Mouse (Mus musculus): ENCODE results near the gene Shank3. TPM values are rescaled to one million over a fixed set of nuclear protein-coding genes. Genes with fewer than 3 reads are reported as not detected.

Shank3 gene
- polyA plus RNA-seq, 1 experiment from 2014 or later = 2.1 TPM

DNA sequence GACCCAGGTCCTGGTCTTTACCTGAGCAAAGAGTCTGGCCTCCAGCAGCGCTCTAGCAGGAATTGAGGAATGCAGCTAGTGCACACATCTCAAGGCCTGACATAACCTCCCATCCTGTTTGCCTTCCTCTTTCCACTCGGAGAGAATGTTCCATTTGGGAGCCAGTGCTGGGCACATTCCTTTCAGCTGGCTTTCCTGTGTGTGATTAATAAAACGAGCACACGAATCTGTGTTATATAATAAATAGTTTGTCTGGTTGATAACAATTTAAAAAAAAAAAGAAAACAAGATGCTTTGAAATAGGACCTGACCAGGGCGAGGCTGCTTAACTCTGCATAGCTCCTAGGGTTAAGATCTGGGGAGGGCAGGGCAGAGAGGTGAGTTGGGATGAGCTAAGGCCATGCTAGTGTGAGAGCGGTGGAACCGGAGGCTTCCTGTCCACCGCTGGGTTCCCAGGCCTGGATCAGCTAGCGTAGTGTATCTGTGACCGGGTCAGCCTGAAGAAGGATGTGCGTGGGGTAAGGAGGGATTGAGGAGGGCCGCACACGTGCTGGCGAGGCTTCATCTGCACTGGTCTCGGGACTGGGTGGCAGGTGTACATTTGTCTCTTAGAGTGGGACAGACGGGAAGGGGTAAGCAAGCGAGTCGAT lies 28.9 kb downstream of the Shank3 start:
- H3K4me3 ChIP-seq = no peak overlapping the region
- no peak for DNase-seq (ENCODE audit: low spot score)
- 88% methylated on average over 18 of the region's 18 CpGs for WGBS
- H3K9me3 ChIP-seq (replicated peaks) = no peaks in the 10 kb centered on the region
- peaks cover 5% of the 10 kb centered on the region; the same call in 1 of the 2 replicates for H3K36me3 ChIP-seq
- peaks cover 45% of the 10 kb centered on the region for H3K27me3 ChIP-seq (ENCODE audit: low read depth, poor library complexity, severe bottlenecking)
- peaks cover 28% of the 10 kb centered on the region for H3K4me1 ChIP-seq
- H3K27ac ChIP-seq (replicated peaks) = no peak overlapping the region

- 94% methylated on average over 10 of the region's 10 CpGs for WGBS
- H3K36me3 ChIP-seq = peaks cover 5% of the 10 kb centered on the region; the same call in 1 of the 2 replicates
- H3K27me3 ChIP-seq (ENCODE audit: low read depth, poor library complexity, severe bottlenecking) = peaks cover 44% of the 10 kb centered on the region
- DNase-seq (ENCODE audit: low spot score) = no peak
- H3K4me3 ChIP-seq = no peak overlapping the region
- H3K9me3 ChIP-seq (replicated peaks) = no peaks in the 10 kb centered on the region
- H3K4me1 ChIP-seq = peaks cover 28% of the 10 kb centered on the region
- no peak overlapping the region for H3K27ac ChIP-seq (replicated peaks)
Measured at GRCm38 (mm10) chr15:89528923-89529322, 29.5 kb downstream of the Shank3 start.

- Histone ChIP-seq H3K27me3 (ENCODE audit: low read depth, poor library complexity, severe bottlenecking) (peaks cover 30% of the 10 kb centered on the region), H3K9me3 (replicated peaks) (no peaks in the 10 kb centered on the region), H3K27ac (replicated peaks) (no peak overlapping the region), H3K4me1 (peaks cover 23% of the 10 kb centered on the region), H3K36me3 (peaks cover 5% of the 10 kb centered on the region; the same call in 1 of the 2 replicates), H3K4me3 (no peak overlapping the region)
- 3% methylated on average over 4 of the region's 4 CpGs for WGBS
- DNase-seq (ENCODE audit: low spot score) = peak; percentile 73
Measured at GRCm38 (mm10) chr15:89530336-89530735, 30.9 kb downstream of the Shank3 start.

DNA sequence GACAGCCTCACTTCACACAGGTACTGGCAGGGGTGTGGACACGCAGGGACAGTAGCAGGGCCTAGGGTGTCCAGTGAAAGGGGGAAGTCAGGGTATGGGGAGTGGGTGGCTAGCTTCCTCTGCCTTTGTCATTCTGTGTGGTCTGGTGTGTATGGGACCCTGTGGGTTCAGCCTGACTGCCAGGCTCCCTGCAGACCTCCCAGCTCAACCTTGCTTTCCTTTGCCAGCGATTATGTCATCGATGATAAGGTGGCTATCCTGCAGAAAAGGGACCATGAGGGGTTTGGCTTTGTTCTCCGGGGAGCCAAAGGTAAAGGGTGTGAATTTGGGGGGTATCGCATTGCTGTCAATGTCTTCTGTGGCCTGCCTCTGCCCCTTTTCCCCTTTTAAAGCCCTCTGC lies 32.0 kb downstream of the Shank3 start:
- Histone ChIP-seq H3K9me3 (replicated peaks) (no peaks in the 10 kb centered on the region), H3K4me3 (no peak overlapping the region), H3K4me1 (peaks cover 23% of the 10 kb centered on the region), H3K27ac (replicated peaks) (no peak overlapping the region), H3K27me3 (ENCODE audit: low read depth, poor library complexity, severe bottlenecking) (peaks cover 24% of the 10 kb centered on the region), H3K36me3 (peaks cover 5% of the 10 kb centered on the region; the same call in 1 of the 2 replicates)
- WGBS = 90% methylated on average over 5 of the region's 5 CpGs
- DNase-seq (ENCODE audit: low spot score) = no peak

DNA sequence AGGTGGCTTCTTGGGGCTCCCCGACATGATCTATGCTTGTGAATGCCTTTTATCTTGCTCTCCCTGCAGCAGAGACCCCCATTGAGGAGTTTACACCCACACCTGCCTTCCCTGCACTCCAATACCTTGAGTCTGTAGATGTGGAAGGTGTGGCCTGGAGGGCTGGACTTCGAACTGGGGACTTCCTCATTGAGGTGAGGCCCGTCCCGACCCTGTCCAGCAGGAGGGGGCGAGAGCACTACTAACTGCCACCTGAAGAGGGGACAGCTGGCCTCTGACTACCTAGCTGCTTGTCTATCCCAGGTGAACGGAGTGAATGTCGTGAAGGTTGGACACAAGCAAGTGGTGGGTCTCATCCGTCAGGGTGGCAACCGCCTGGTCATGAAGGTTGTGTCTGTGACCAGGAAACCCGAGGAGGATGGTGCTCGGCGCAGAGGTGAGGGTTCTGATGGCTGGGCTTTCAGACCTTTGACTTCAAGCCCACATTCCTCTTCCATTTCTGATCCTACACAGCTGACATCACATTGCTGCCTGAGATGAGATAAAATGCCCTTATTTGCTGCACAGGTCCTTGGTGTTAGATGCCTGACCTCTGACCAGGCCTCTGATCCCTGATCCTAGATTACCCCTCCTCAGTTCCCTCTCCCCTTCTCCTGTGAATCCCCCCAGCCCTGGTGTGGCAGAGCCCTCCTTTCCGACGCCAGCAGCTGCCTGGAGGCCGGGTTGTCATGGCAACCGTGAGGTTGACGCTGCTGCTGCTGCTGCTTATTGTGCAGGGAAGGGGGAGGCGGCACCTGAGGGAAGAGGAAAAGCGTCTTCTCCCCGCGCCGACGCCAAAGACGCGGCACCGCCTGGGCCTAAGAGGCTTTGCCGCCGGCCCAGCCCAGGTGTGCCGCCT lies 32.9 kb downstream of the Shank3 start:
- Histone ChIP-seq H3K27me3 (ENCODE audit: low read depth, poor library complexity, severe bottlenecking) (peaks cover 24% of the 10 kb centered on the region), H3K4me3 (peak overlapping the region; percentile 53), H3K27ac (replicated peaks) (peak overlapping the region; percentile 84), H3K36me3 (no peaks in the 10 kb centered on the region), H3K4me1 (peaks cover 23% of the 10 kb centered on the region), H3K9me3 (replicated peaks) (no peaks in the 10 kb centered on the region)
- 24% methylated on average over 29 of the region's 29 CpGs for WGBS
- peak; percentile 84 for DNase-seq (ENCODE audit: low spot score)

- no peak for DNase-seq (ENCODE audit: low spot score)
- Histone ChIP-seq H3K27me3 (ENCODE audit: low read depth, poor library complexity, severe bottlenecking) (peaks cover 24% of the 10 kb centered on the region), H3K9me3 (replicated peaks) (no peaks in the 10 kb centered on the region), H3K27ac (replicated peaks) (peak overlapping the region; percentile 84), H3K4me3 (peak overlapping the region; percentile 53), H3K4me1 (peaks cover 23% of the 10 kb centered on the region), H3K36me3 (no peaks in the 10 kb centered on the region)
- WGBS = 74% methylated on average over 23 of the region's 23 CpGs
Measured at GRCm38 (mm10) chr15:89532924-89533842, 33.8 kb downstream of the Shank3 start.

DNA sequence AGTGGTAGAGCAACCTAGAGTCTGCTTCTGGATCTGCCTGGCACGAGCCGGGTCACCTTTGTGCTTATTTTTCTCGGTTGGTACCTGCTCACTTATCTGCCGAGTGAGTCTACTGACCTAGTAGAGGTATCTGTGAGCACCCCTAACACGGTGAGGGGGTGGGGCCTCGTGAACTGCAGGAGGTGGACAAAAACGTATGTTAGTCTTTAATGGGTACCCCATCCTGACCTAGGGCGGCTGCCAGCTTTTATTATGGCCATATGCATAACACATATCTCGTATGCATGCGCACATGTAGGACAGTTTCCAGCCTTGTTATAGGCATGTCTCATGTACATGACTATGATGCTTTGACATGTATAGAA lies 34.4 kb downstream of the Shank3 start:
- no peaks in the 10 kb centered on the region for H3K9me3 ChIP-seq (replicated peaks)
- no peak for DNase-seq (ENCODE audit: low spot score)
- H3K36me3 ChIP-seq = no peaks in the 10 kb centered on the region
- peak overlapping the region; percentile 53; the same call in 1 of the 2 replicates for H3K4me3 ChIP-seq
- H3K27me3 ChIP-seq (ENCODE audit: low read depth, poor library complexity, severe bottlenecking) = peaks cover 24% of the 10 kb centered on the region
- no peak overlapping the region for H3K27ac ChIP-seq (replicated peaks)
- peaks cover 23% of the 10 kb centered on the region for H3K4me1 ChIP-seq
- WGBS = 92% methylated on average over 10 of the region's 10 CpGs

GRCm38 (mm10) chr15:89544171-89544570 lies 44.7 kb downstream of the Shank3 start:
- no peak overlapping the region for H3K27ac ChIP-seq (replicated peaks)
- no peak overlapping the region for H3K4me3 ChIP-seq
- WGBS = 91% methylated on average over 7 of the region's 7 CpGs
- H3K36me3 ChIP-seq = peaks cover 44% of the 10 kb centered on the region
- DNase-seq (ENCODE audit: low spot score) = no peak
- H3K4me1 ChIP-seq = peaks cover 21% of the 10 kb centered on the region
- H3K9me3 ChIP-seq (replicated peaks) = no peaks in the 10 kb centered on the region
- peaks cover 41% of the 10 kb centered on the region for H3K27me3 ChIP-seq (ENCODE audit: low read depth, poor library complexity, severe bottlenecking)

DNA sequence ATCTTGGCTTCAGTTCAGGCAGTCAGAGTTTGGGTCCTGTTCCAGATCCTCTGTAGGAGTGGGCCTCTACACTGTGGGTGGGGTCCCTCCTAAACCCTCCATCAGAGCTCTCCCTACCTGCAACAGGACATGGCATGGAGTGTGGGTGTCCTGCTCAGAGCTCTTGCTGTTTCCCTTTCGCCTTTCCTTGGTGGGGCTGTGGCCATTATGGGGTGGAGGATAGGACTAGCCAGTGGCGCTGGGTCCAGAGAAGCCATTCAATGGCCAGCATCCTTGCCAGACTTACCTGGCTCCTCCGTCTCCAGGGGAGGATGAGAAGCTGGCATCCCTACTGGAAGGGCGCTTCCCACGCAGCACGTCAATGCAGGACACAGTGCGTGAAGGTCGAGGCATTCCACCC lies 47.9 kb downstream of the Shank3 start:
- no peak for DNase-seq (ENCODE audit: low spot score)
- H3K27ac ChIP-seq (replicated peaks) = peak overlapping the region; percentile 77; the same call in 1 of the 2 replicates
- 60% methylated on average over 6 of the region's 8 CpGs for WGBS
- peak overlapping the region; percentile 54 for H3K4me3 ChIP-seq
- peaks cover 24% of the 10 kb centered on the region for H3K4me1 ChIP-seq
- H3K9me3 ChIP-seq (replicated peaks) = no peaks in the 10 kb centered on the region
- H3K36me3 ChIP-seq = peaks cover 53% of the 10 kb centered on the region
- H3K27me3 ChIP-seq (ENCODE audit: low read depth, poor library complexity, severe bottlenecking) = peaks cover 48% of the 10 kb centered on the region

DNA sequence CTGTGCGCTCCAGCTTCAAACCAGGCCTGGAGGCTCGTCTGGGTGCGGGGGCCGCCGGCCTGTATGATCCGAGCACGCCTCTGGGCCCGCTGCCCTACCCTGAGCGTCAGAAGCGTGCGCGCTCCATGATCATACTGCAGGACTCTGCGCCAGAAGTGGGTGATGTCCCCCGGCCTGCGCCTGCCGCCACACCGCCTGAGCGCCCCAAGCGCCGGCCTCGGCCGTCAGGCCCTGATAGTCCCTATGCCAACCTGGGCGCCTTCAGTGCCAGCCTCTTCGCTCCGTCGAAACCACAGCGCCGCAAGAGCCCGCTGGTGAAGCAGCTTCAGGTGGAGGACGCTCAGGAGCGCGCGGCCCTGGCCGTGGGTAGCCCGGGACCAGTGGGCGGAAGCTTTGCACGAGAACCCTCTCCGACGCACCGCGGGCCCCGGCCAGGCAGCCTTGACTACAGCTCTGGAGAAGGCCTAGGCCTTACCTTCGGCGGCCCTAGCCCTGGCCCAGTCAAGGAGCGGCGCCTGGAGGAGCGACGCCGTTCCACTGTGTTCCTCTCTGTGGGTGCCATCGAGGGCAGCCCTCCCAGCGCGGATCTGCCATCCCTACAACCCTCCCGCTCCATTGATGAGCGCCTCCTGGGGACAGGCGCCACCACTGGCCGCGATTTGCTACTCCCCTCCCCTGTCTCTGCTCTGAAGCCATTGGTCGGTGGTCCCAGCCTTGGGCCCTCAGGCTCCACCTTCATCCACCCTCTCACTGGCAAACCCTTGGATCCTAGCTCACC lies 48.6 kb downstream of the Shank3 start:
- H3K27ac ChIP-seq (replicated peaks) = peak overlapping the region; percentile 77
- H3K36me3 ChIP-seq = peaks cover 54% of the 10 kb centered on the region
- WGBS = 7% methylated on average over 58 of the region's 58 CpGs

DNA sequence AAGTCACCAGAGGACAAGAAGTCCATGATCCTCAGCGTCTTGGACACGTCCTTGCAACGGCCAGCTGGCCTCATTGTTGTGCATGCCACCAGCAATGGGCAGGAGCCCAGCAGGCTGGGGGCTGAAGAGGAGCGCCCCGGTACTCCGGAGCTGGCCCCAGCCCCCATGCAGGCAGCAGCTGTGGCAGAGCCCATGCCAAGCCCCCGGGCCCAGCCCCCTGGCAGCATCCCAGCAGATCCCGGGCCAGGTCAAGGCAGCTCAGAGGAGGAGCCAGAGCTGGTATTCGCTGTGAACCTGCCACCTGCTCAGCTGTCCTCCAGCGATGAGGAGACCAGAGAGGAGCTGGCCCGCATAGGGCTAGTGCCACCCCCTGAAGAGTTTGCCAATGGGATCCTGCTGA lies 49.4 kb downstream of the Shank3 start:
- WGBS = 41% methylated on average over 11 of the region's 11 CpGs
- Histone ChIP-seq H3K4me3 (peak overlapping the region; percentile 54), H3K4me1 (peaks cover 24% of the 10 kb centered on the region), H3K27me3 (ENCODE audit: low read depth, poor library complexity, severe bottlenecking) (peaks cover 48% of the 10 kb centered on the region), H3K9me3 (replicated peaks) (no peaks in the 10 kb centered on the region), H3K36me3 (peaks cover 46% of the 10 kb centered on the region), H3K27ac (replicated peaks) (peak overlapping the region; percentile 77)
- no peak for DNase-seq (ENCODE audit: low spot score)

More for the DNA sequence above, 48.6 kb downstream of the Shank3 start:
- Histone ChIP-seq H3K27me3 (ENCODE audit: low read depth, poor library complexity, severe bottlenecking) (peaks cover 48% of the 10 kb centered on the region), H3K9me3 (replicated peaks) (no peaks in the 10 kb centered on the region), H3K4me3 (peak overlapping the region; percentile 54), H3K4me1 (peaks cover 24% of the 10 kb centered on the region)
- DNase-seq (ENCODE audit: low spot score) = peak; percentile 75

Measured in midbrain, embryonic 10.5 days (tissue).